Mouse (Mus musculus): ENCODE measurements around the gene Sec24b.

DNA sequence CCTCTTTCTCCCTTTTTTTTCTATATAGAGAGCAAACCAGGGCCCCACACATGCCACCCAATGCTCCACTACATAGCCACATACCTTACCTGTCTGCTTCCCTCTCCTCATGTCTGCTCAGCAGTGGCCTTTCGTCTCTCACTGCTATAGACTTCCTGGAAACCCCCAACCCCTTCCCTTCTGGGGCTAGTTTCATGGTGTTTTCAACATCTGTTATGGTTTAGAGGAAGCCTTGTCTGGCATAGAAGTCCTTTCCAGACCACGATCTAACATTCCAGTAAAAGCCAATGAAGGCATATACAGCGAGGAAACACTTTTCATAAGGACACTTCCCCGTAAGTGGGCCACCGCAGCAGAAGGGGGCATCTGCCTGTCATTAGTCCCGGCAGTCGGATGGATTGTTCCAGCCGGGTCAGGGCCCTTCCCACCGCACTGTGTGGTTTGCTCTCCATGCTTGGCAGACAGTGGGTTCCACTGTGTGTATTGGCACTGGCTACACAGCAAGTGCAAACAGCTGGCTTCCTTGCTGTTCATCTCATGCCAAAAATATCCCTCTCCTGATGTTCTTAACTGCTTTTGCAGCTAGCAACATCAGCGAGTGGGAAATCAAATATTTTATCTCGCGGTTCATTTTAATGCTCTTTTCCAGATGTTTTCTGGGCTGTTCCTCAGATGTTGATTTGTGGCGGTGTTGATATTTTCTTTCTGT, 25.2 kb upstream of the Sec24b start:
- no peak for TF ChIP-seq POLR2A (IDR thresholded peaks at IDR 0.05; ENCODE audit: insufficient read length, low read depth)
- no peak for TF ChIP-seq CEBPB (IDR thresholded peaks at IDR 0.05; ENCODE audit: insufficient read depth, poor library complexity, severe bottlenecking)
